Mouse (Mus musculus) embryonic fibroblast, embryonic 13.5 days (primary cell): Measurements from ENCODE around the gene Fam221a.

Experiments
- CTCF ChIP-seq: IDR thresholded peaks from 2 replicates; pipeline ENCODE4 v1.5.1; 2011; ENCODE audit warnings: mild to moderate bottlenecking, control low read depth, low read length, moderate library complexity, borderline replicate concordance; ENCODE audit not compliant: insufficient read depth
- POLR2A ChIP-seq: IDR thresholded peaks from 2 replicates; pipeline ENCODE4 v1.6.1; 2011; ENCODE audit warnings: low read depth, mild to moderate bottlenecking, control low read depth, low read length, moderate library complexity

DNA sequence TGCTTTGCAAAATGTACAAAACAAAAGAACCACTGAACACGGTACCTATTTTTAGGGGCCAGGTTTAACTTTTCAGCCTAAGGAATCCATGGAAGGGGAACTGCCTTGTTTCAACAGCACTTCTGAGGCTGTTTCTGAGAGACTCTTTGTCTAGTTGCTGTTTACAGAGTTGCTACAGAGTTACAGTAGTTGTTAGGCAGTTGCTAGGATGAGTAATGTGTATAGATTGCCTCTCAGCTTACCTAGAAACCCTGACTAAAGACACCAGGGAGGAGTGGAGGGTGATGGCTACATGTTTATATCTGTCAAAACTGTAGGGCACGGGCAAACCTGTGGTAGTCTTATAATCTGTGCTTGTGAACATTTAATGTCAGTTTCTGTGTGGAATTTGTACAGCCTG is 6.4 kb downstream of the Fam221a start:
- TF ChIP-seq POLR2A: no peak
- no peak for TF ChIP-seq CTCF
